Mouse (Mus musculus) hindbrain, postnatal 0 days (tissue): ENCODE results near the gene Kif26b. TPM values are rescaled to one million over a fixed set of nuclear protein-coding genes. Genes with fewer than 3 reads are reported as not detected.

Experiments used
- ATAC-seq: fragments of 200-750 bp; cut with Nextera tagmentation; 2 replicates; pipeline ENCODE4 v1.8.0; 2017; ENCODE audit warnings: mild to moderate bottlenecking, moderate TSS enrichment, moderate library complexity
- DNase-seq: peaks from one replicate; pipeline ENCODE4 v3.0.0-alpha.2; 2015; ENCODE audit warnings: low spot score
- H3K27ac ChIP-seq: fragments of 300-500 bp; sonication (generic); 2 replicates; pipeline ENCODE4 v1.5.1; 2014; ENCODE audit warnings: mild to moderate bottlenecking
- H3K27me3 ChIP-seq: fragments of 300-500 bp; sonication (generic); 2 replicates; pipeline ENCODE4 v1.6.1; 2014; ENCODE audit warnings: low read length, mixed read lengths; ENCODE audit not compliant: insufficient read depth
- H3K36me3 ChIP-seq: fragments of 300-500 bp; sonication (generic); 2 replicates; pipeline ENCODE4 v1.6.1; 2014; ENCODE audit warnings: low read length, mixed read lengths; ENCODE audit not compliant: insufficient read depth
- H3K4me1 ChIP-seq: fragments of 300-500 bp; sonication (generic); 2 replicates; pipeline ENCODE4 v1.6.1; 2014; ENCODE audit warnings: antibody characterized with exemption, low read length, mixed read lengths; ENCODE audit not compliant: insufficient read depth
- H3K4me2 ChIP-seq: fragments of 300-500 bp; sonication (generic); 2 replicates; pipeline ENCODE4 v1.6.1; 2014; ENCODE audit warnings: low read depth, mild to moderate bottlenecking, low read length, moderate library complexity, mixed read lengths
- H3K4me3 ChIP-seq: fragments of 300-500 bp; sonication (generic); 2 replicates; pipeline ENCODE4 v1.5.1; 2014; ENCODE audit warnings: low read length
- H3K9ac ChIP-seq: fragments of 300-500 bp; sonication (generic); replicated peaks from 2 replicates; pipeline ENCODE4 v1.6.1; 2014; ENCODE audit warnings: mild to moderate bottlenecking, low read length, moderate library complexity, mixed read lengths
- H3K9me3 ChIP-seq: fragments of 300-500 bp; sonication (generic); 2 replicates; pipeline ENCODE4 v1.6.1; 2016; ENCODE audit warnings: low read length, mixed read lengths
- CTCF ChIP-seq: IDR thresholded peaks from 2 replicates; pipeline ENCODE4 v1.5.1; 2016; ENCODE audit warnings: antibody characterized with exemption, control low read depth, low read depth
- WGBS: fragments of 180-500 bp; shearing (Covaris S2); extraction: QIAGEN DNeasy Blood & Tissue Kit; methylation state at CpG from one replicate; pipeline ENCODE4 v1.1.7; 2014; 5-methylcytosine and 5-hydroxymethylcytosine counted together
- polyA plus RNA-seq: library from polyadenylated mRNA; unstranded; fragments of >200 nt; fragmentation: Nextera tagmentation; extraction: Ambion mirVana; gene quantifications from 2 replicates; pipeline ENCODE4 v1.2.1, GENCODE M21; 2015
- total RNA-seq: library from RNA; depleted of rRNA; stranded (reverse); fragments of >200 nt; gene quantifications from 2 replicates; pipeline ENCODE4 v1.2.3, GENCODE M21; 2014

Gene Kif26b
- total and polyA plus RNA-seq, 2 experiments from 2014 or later: 5.8 to 59.7 TPM

DNA sequence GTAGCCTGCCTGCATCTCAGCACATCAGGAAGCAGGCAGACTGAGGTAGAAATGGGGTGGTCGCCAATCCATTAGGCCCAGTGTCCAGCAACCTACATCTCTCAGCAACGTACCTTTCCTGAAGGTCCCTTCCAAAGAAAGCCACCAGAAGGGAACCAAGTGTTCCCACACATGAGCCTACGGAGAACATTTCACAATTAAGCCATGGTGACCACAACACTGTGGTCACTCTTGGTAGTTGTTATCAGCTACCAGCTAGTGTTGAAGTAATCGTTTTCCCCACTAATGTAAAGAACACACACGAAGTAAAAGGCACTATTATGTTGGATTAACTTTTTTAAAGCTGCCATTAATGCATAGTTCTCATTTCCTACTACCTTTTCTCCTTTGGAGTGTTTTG lies 37.2 kb upstream of the Kif26b start:
- no peak for ATAC-seq
- Histone ChIP-seq H3K4me1 (no peaks in the 10 kb centered on the region), H3K9me3 (no peaks in the 10 kb centered on the region), H3K27me3 (no peaks in the 10 kb centered on the region), H3K36me3 (no peaks in the 10 kb centered on the region), H3K9ac (no peak overlapping the region), H3K4me3 (no peak overlapping the region), H3K4me2 (no peak overlapping the region), H3K27ac (no peak overlapping the region)
- 91% methylated on average over 5 of the region's 5 CpGs for WGBS
- no peak for DNase-seq
- no peak for TF ChIP-seq CTCF

DNA sequence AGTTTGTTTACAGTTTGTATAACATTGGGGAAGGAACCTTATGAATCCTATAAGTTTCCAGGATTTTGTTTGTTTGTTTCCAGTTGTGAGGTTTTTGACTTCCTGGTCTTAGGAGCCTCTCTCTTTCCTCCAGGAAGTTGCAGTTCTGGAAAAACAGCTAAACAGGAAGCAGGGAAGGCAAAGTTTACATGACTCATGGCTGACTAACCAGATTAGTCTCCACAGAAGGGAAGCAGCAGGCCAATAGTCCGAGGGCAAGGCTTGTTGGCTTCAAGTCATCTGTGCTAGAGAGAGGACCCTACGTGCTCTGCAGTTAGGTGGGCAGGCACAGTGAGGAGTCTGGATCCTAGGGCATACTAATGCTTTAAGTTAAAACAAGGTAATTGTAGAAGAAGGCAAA lies 36.4 kb upstream of the Kif26b start:
- no peak for ATAC-seq
- 71% methylated on average over 2 of the region's 2 CpGs for WGBS
- TF ChIP-seq CTCF: no peak

DNA sequence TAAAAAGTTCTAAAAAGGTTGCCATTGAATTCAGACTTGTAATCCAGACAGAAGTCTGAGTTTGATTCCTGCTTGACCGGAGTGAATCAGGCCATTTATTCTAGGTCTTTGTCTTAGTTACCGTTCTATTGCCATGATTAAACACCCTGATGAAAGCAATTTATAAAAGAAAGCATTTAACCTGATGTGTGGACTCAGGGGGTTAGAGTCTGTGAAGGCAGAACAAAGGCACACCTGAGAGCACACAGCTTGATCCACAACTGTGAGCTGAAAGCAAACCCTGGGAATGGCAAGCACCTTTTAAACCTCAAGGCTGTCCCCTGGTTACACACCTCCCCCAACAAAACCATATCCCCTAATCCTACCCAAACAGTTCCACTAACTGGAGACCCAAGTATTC lies 32.7 kb upstream of the Kif26b start:
- Histone ChIP-seq H3K9me3 (no peaks in the 10 kb centered on the region), H3K4me1 (no peaks in the 10 kb centered on the region), H3K4me2 (no peak overlapping the region), H3K27me3 (no peaks in the 10 kb centered on the region), H3K4me3 (no peak overlapping the region), H3K27ac (no peak overlapping the region), H3K9ac (no peak overlapping the region), H3K36me3 (no peaks in the 10 kb centered on the region)
- 65% methylated on average over 2 of the region's 2 CpGs for WGBS
- ATAC-seq (no peak), DNase-seq (no peak)
- TF ChIP-seq CTCF: no peak

More for the DNA sequence above, 36.4 kb upstream of the Kif26b start:
- no peak for DNase-seq
- Histone ChIP-seq H3K4me1 (no peaks in the 10 kb centered on the region), H3K4me2 (no peak overlapping the region), H3K9ac (no peak overlapping the region), H3K9me3 (no peaks in the 10 kb centered on the region), H3K36me3 (no peaks in the 10 kb centered on the region), H3K27ac (no peak overlapping the region), H3K27me3 (no peaks in the 10 kb centered on the region), H3K4me3 (no peak overlapping the region)

- no peak overlapping the region for H3K27ac ChIP-seq
- DNase-seq: no peak
- H3K9ac ChIP-seq: no peak overlapping the region
- ATAC-seq: no peak
- no peaks in the 10 kb centered on the region for H3K27me3 ChIP-seq
- H3K4me1 ChIP-seq: no peaks in the 10 kb centered on the region
- H3K4me2 ChIP-seq: no peak overlapping the region
- TF ChIP-seq CTCF: peak; percentile 39
- 24% methylated on average over 1 of the region's 1 CpGs for WGBS
- no peaks in the 10 kb centered on the region for H3K9me3 ChIP-seq
- H3K4me3 ChIP-seq: no peak overlapping the region
- H3K36me3 ChIP-seq: no peaks in the 10 kb centered on the region
Observed at GRCm38 (mm10) chr1:178496841-178497240, 32.1 kb upstream of the Kif26b start.

DNA sequence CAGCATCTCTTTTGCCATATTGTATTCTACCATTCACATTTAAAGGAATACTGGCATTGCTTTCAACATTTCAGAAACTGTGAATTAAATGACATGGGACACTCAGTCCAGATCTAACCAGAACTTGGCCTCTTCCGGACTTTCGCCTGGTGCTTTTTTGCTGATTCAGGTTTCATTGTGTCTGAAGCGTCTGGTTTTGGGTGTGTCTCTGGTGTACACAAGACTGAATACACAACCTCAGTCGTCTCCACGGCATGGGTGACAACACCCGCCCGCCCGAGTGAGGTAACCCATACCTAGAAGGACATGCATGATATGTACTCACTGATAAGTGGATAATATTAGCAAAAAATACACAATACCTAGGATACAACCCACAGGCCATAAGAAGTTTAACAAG lies 22.0 kb upstream of the Kif26b start:
- H3K4me1 ChIP-seq: no peaks in the 10 kb centered on the region
- H3K4me3 ChIP-seq: no peak overlapping the region
- no peaks in the 10 kb centered on the region for H3K27me3 ChIP-seq
- H3K36me3 ChIP-seq: no peaks in the 10 kb centered on the region
- H3K27ac ChIP-seq: no peak overlapping the region
- H3K9me3 ChIP-seq: no peaks in the 10 kb centered on the region
- 95% methylated on average over 8 of the region's 8 CpGs for WGBS
- TF ChIP-seq CTCF: no peak
- H3K4me2 ChIP-seq: no peak overlapping the region
- DNase-seq (no peak), ATAC-seq (no peak)
- H3K9ac ChIP-seq: no peak overlapping the region

DNA sequence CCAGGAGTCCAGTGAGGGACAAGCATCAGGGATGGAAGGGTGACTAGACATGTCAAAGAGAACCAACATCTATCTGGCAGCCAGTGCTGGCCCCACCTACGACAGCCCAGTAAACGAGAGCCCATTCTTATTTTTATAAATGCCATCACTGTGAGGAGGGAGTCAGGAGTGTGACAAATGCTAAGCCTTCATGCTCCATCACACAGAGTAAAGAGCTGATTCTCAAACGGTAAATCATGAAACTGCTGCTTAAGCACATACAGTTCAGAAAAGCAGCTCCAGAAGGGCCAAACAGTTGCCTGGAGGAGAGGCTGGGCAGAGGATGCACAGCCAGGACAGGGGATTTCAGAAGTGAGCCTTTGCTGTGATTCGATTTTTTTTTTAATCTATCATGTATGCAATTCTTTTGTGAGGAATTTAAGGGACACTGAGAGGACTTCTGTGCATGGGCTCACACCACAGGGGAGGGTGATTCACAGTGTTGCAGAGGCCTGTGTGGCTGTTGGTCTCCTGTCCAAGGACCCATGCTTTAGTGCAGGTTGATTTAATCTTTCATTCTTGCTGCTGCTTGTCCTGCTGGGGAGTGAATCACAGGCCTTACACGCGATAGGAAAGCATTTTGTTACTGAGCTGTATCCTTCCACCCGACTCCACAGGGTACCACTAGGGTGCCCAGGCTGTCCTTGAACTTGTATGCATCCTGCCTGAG lies 16.4 kb upstream of the Kif26b start:
- Histone ChIP-seq H3K4me3 (no peak overlapping the region), H3K9ac (no peak overlapping the region), H3K27me3 (no peaks in the 10 kb centered on the region), H3K9me3 (no peaks in the 10 kb centered on the region), H3K4me1 (no peaks in the 10 kb centered on the region), H3K36me3 (no peaks in the 10 kb centered on the region), H3K4me2 (no peak overlapping the region), H3K27ac (no peak overlapping the region)
- WGBS: 34% methylated on average over 7 of the region's 7 CpGs
- DNase-seq (no peak), ATAC-seq (no peak)
- no peak for TF ChIP-seq CTCF

DNA sequence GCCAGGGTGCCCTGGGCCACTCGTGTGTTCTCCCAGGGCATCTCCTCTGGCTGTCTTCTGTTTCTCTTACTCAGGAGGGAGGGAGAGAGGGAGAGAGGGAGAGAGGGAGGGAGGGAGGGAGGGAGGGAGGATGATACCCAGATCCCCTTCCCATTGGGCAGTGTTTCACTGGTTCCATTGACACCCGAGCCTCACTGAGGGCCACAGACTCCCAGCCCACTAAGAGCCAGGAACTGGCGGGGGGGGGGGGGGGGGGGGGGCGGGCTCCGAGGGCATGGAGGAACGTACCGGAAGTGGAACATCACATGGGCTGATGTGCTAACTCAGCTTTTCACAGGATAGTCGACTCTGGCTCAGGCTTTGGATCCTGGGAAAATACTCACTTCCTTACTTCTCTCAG lies 15.0 kb upstream of the Kif26b start:
- no peaks in the 10 kb centered on the region for H3K9me3 ChIP-seq
- H3K36me3 ChIP-seq: no peaks in the 10 kb centered on the region
- no peaks in the 10 kb centered on the region for H3K27me3 ChIP-seq
- no peak for TF ChIP-seq CTCF
- H3K4me3 ChIP-seq: no peak overlapping the region
- no peak overlapping the region for H3K9ac ChIP-seq
- DNase-seq (no peak), ATAC-seq (no peak)
- no peak overlapping the region for H3K27ac ChIP-seq
- no peaks in the 10 kb centered on the region for H3K4me1 ChIP-seq
- WGBS: 33% methylated on average over 5 of the region's 8 CpGs
- H3K4me2 ChIP-seq: no peak overlapping the region
